Mouse (Mus musculus) bone marrow macrophage, adult 2 months (primary cell): ENCODE data around the gene Kdsr.

Source experiments
- CTCF ChIP-seq: IDR thresholded peaks from 2 replicates; pipeline ENCODE4 v1.5.1; 2012; ENCODE audit warnings: low read depth, mild to moderate bottlenecking, low read length, moderate library complexity
- POLR2A ChIP-seq: IDR thresholded peaks from 2 replicates; pipeline ENCODE4 v1.6.1; 2012; ENCODE audit warnings: mild to moderate bottlenecking, low read depth, low read length, borderline replicate concordance

GRCm38 (mm10) chr1:106715111-106716083, 44.1 kb downstream of the Kdsr start:
- no peak for TF ChIP-seq POLR2A
- no peak for TF ChIP-seq CTCF
